Mouse (Mus musculus) heart, postnatal 0 days (tissue): Measurements from ENCODE around the gene Ubr3. TPM values are rescaled to one million over a fixed set of nuclear protein-coding genes. Genes with fewer than 3 reads are reported as not detected.

ENCODE experiments used
- ATAC-seq: fragments of 200-750 bp; cut with Nextera tagmentation; 2 replicates; pipeline ENCODE4 v1.8.0; 2017; ENCODE audit warnings: low read depth, moderate number of reproducible peaks, moderate library complexity; ENCODE audit not compliant: insufficient read depth
- DNase-seq: peaks from one replicate; pipeline ENCODE4 v3.0.0-alpha.2; 2016; ENCODE audit warnings: low spot score
- H3K27ac ChIP-seq: fragments of 300-500 bp; sonication (generic); 2 replicates; pipeline ENCODE4 v1.5.1; 2014; ENCODE audit warnings: low read depth, mild to moderate bottlenecking
- H3K27me3 ChIP-seq: fragments of 300-500 bp; sonication (generic); 2 replicates; pipeline ENCODE4 v1.6.1; 2014; ENCODE audit warnings: low read length, mixed read lengths; ENCODE audit not compliant: control insufficient read depth, insufficient read depth
- H3K36me3 ChIP-seq: fragments of 300-500 bp; sonication (generic); replicated peaks from 2 replicates; pipeline ENCODE4 v1.6.1; 2014; ENCODE audit warnings: low read length, mixed read lengths; ENCODE audit not compliant: control insufficient read depth, insufficient read depth
- H3K4me1 ChIP-seq: fragments of 300-500 bp; sonication (generic); 2 replicates; pipeline ENCODE4 v1.6.1; 2014; ENCODE audit warnings: antibody characterized with exemption; ENCODE audit not compliant: control insufficient read depth, insufficient read depth
- H3K4me2 ChIP-seq: fragments of 300-500 bp; sonication (generic); 2 replicates; pipeline ENCODE4 v1.6.1; 2014; ENCODE audit warnings: low read depth, mild to moderate bottlenecking, low read length, moderate library complexity
- H3K4me3 ChIP-seq: fragments of 300-500 bp; sonication (generic); 2 replicates; pipeline ENCODE4 v1.5.1; 2014; ENCODE audit warnings: low read depth, low read length
- H3K9ac ChIP-seq: fragments of 300-500 bp; sonication (generic); replicated peaks from 2 replicates; pipeline ENCODE4 v1.6.1; 2014; ENCODE audit warnings: low read depth, low read length, mixed read lengths
- H3K9me3 ChIP-seq: fragments of 300-500 bp; sonication (generic); replicated peaks from 2 replicates; pipeline ENCODE4 v1.6.1; 2016; ENCODE audit warnings: low read length; ENCODE audit not compliant: control insufficient read depth
- CTCF ChIP-seq: IDR thresholded peaks from 2 replicates; pipeline ENCODE4 v1.5.1; 2016; ENCODE audit warnings: antibody characterized with exemption, control low read depth, low read depth
- EP300 ChIP-seq: IDR thresholded peaks from 2 replicates; pipeline ENCODE4 v1.6.1; 2016; ENCODE audit warnings: antibody characterized with exemption, low read depth
- WGBS: fragments of 180-500 bp; shearing (Covaris S2); extraction: QIAGEN DNeasy Blood & Tissue Kit; methylation state at CpG from one replicate; pipeline ENCODE4 v1.1.7; 2014; 5-methylcytosine and 5-hydroxymethylcytosine counted together
- polyA plus RNA-seq: library from polyadenylated mRNA; unstranded; fragments of >200 nt; fragmentation: Nextera tagmentation; extraction: Ambion mirVana; gene quantifications from 2 replicates; pipeline ENCODE4 v1.2.1, GENCODE M21; 2015
- total RNA-seq: library from RNA; depleted of rRNA; stranded (reverse); fragments of >200 nt; gene quantifications from 2 replicates; pipeline ENCODE4 v1.2.3, GENCODE M21; 2014; ENCODE audit warnings: low replicate concordance

Gene Ubr3
- total and polyA plus RNA-seq, 2 experiments from 2014 or later, result 12.9 to 55.0 TPM

DNA sequence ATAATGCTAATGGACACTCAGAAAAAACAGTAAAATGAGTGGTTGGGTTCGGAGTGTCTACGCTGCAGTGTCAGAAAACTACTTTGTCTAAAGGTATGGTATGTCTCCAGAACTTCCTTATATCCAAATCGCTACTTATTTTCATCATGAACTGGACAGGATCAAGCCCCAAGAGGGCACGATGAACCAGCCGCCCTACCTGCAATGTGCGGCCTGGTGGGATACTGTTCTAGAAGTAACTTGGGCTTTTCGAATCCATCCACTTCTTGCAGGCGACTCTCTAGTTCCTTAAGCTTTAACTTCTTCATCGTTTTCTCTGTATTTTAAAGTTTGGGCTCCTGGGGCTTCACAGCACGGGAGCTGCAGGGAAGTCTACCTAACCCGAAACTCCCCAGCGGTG lies 12.0 kb upstream of the Ubr3 start:
- WGBS, result 5% methylated on average over 12 of the region's 12 CpGs
- H3K9ac ChIP-seq, result peak overlapping the region; percentile 87
- H3K27ac ChIP-seq, result peak overlapping the region; percentile 76
- H3K36me3 ChIP-seq, result no peaks in the 10 kb centered on the region
- peak; percentile 21 for ATAC-seq
- H3K4me3 ChIP-seq, result peak overlapping the region; percentile 82
- TF ChIP-seq CTCF (no peak), EP300 (no peak)
- no peaks in the 10 kb centered on the region for H3K27me3 ChIP-seq
- H3K4me2 ChIP-seq, result peak overlapping the region; percentile 87
- no peak for DNase-seq
- no peaks in the 10 kb centered on the region for H3K9me3 ChIP-seq
- peaks cover 7% of the 10 kb centered on the region for H3K4me1 ChIP-seq

- peak within 1 kb of the TSS; percentile 87 for H3K4me2 ChIP-seq
- DNase-seq (peak; percentile 83), ATAC-seq (peak; percentile 97)
- TF ChIP-seq EP300, result no peak
- TF ChIP-seq CTCF, result peak; percentile 61
- no peaks in the 10 kb centered on the region for H3K27me3 ChIP-seq
- peak within 1 kb of the TSS; percentile 82 for H3K4me3 ChIP-seq
- H3K27ac ChIP-seq, result peak within 1 kb of the TSS; percentile 76
- 1% methylated on average over 44 of the region's 45 CpGs for WGBS
- peaks cover 7% of the 10 kb centered on the region for H3K4me1 ChIP-seq
- no peaks in the 10 kb centered on the region for H3K36me3 ChIP-seq
- peak within 1 kb of the TSS; percentile 87 for H3K9ac ChIP-seq
- no peaks in the 10 kb centered on the region for H3K9me3 ChIP-seq
Observed at GRCm38 (mm10) chr2:69885451-69886305, 11.4 kb upstream of the Ubr3 start, which contains the start of gene Mettl5. TSS of gene Mettl5 (minus strand) at chr2:69885615.

GRCm38 (mm10) chr2:69888957-69889356 lies 8.1 kb upstream of the Ubr3 start:
- H3K27me3 ChIP-seq, result no peaks in the 10 kb centered on the region
- H3K9ac ChIP-seq, result no peak overlapping the region
- no peaks in the 10 kb centered on the region for H3K9me3 ChIP-seq
- DNase-seq, result no peak
- no peaks in the 10 kb centered on the region for H3K36me3 ChIP-seq
- no peak for ATAC-seq
- H3K4me3 ChIP-seq, result no peak overlapping the region
- no peak overlapping the region for H3K27ac ChIP-seq
- peaks cover 7% of the 10 kb centered on the region for H3K4me1 ChIP-seq
- TF ChIP-seq EP300, result no peak
- no peak for TF ChIP-seq CTCF
- H3K4me2 ChIP-seq, result no peak overlapping the region
- WGBS, result 69% methylated on average over 2 of the region's 2 CpGs

DNA sequence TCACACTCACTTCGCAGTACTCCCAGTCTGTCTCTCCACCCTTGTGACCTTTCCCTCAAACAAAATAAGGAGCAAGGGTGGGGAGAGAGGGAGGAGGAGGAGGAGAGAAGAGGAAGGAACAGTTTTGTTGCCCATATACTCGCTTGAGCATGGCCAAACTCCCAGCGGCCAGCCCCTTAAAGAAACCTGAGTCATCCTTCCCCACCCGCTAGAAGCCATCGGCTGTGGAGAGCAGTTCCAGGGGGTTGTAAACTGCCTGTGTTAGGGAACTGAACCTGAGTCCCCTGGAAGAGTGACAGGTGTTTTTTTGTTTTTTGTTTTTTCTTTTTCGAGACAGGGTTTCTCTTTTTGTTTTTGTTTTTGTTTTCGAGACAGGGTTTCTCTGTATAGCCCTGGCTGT lies 6.2 kb upstream of the Ubr3 start:
- TF ChIP-seq EP300 (no peak), CTCF (no peak)
- no peak overlapping the region for H3K9ac ChIP-seq

DNA sequence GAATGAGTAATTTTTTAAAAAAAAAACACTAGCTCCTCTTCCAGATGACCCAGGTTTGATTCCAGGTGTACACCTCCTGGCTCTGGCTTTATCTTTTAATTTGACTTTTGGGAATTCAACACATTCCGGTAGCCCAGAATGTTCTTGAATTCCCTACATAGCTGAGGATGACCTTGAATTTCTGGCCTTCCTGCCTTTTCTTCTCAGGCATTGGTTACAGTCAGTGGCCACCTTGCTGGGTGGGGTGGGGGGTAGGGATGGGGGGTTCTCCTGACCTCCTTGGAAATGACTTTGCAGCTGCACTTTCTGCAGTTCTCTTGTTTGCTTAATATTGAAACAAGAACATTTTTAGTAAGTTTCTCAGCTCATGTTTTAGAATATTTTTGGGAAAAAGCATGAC lies 3.9 kb upstream of the Ubr3 start:
- H3K9me3 ChIP-seq, result no peaks in the 10 kb centered on the region
- no peak overlapping the region for H3K9ac ChIP-seq
- TF ChIP-seq EP300 (no peak), CTCF (no peak)
- no peak for ATAC-seq
- no peaks in the 10 kb centered on the region for H3K4me1 ChIP-seq
- no peak overlapping the region for H3K27ac ChIP-seq
- 59% methylated on average over 1 of the region's 1 CpGs for WGBS
- no peak overlapping the region for H3K4me2 ChIP-seq
- H3K36me3 ChIP-seq, result no peaks in the 10 kb centered on the region
- no peak overlapping the region for H3K4me3 ChIP-seq
- H3K27me3 ChIP-seq, result no peaks in the 10 kb centered on the region
- DNase-seq, result no peak

More for the DNA sequence above, 6.2 kb upstream of the Ubr3 start:
- Histone ChIP-seq H3K27me3 (no peaks in the 10 kb centered on the region), H3K27ac (no peak overlapping the region), H3K4me1 (no peaks in the 10 kb centered on the region), H3K4me3 (no peak overlapping the region), H3K4me2 (no peak overlapping the region), H3K9me3 (no peaks in the 10 kb centered on the region), H3K36me3 (no peaks in the 10 kb centered on the region)
- ATAC-seq, result no peak
- DNase-seq, result no peak
- 59% methylated on average over 7 of the region's 7 CpGs for WGBS
